Mouse (Mus musculus) spleen, adult 10 weeks (tissue): ENCODE measurements around the gene Cyp2c23. TPM values are rescaled to one million over a fixed set of nuclear protein-coding genes. Genes with fewer than 3 reads are reported as not detected.

ENCODE experiments used
- polyA plus RNA-seq: library from polyadenylated mRNA; stranded (reverse); fragments of 350-450 nt; fragmentation: Illumina TruSeq; extraction: RNeasy Lipid Tissue Mini Kit (QIAGEN cat#74804); gene quantifications from one replicate; pipeline ENCODE4 v1.2.3, GENCODE M21; 2015; ENCODE audit warnings: low replicate concordance; ENCODE audit not compliant: insufficient read depth

Cyp2c23 gene
- not detected for polyA plus RNA-seq

DNA sequence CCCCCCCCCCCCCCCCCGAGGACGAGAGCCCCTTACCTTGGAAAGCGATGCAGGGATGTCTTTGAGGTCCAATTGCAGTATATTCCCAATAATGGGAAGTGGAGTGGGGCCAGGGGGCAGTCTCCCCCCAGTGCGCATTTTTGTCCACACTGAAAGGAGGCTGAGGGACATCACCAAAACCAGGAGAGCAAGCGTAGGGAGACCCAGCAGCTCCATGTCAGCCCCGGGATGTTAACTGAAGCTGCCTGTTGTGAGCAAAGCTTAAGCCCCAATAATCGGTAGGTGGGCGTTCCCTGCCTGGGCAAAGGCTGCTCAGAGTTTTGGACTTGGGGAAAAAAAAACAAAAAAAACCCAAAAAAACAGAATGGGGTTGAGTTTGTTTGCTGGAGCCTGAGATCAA lies at the start of gene Cyp2c23:
TSS of gene Cyp2c23 (minus strand) at position 237 of the 400 bp plus-strand sequence.

DNA sequence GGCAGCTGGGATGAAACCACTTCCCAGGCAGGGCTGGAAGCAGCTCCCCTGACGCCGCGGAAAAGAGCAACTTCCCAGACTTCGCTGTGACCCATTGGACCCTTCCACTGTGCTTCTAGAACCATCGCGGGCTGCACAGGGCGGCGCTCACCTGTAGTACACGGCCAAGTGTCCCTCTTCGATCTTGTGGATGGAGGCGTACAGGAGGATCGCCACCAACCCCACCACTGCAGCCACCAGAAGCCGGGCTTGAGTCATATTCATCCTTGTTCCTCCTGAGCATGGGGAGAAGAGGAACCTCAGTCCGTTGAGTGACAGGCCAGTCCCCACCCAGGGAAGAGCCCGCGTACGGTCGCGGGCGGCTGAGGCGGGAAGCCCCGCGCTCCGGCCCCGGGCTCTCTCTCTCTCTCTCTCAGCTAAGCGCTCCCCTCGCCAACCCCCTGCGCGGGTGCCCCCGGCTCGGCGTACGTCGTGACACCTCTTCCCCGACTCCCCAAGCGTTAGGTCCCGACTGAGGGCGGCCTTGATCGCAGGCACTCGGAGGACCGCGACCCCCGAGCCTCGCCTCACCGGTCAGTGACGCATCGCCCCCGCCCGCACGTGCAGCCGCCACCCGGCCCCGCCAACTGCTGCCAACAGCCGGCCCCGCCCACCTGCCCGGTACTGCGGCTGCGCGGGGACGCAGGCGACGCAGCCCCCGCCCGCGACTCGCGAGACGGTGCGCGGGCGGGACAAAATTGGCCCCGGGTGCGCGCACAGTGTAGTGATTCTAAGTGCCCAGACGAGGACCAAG lies 40.3 kb upstream of the Cyp2c23 start, which contains the start of gene Erlin1:
TSS of gene Erlin1 (minus strand) at position 665 of the 793 bp plus-strand sequence.

GRCm38 (mm10) chr19:43986069-43986794 lies 42.8 kb downstream of the Cyp2c23 start, which contains the start of gene Cpn1:
Gene Cpn1 (minus strand): TSS chr19:43986556.

Other genes with a start within 250 kb of the Cyp2c23 start
- 0.06 TPM for gene Abcc2, start 247.0 kb downstream of the Cyp2c23 start, polyA plus RNA-seq
- gene Dnmbp, start 89.0 kb downstream of the Cyp2c23 start, polyA plus RNA-seq: 8.8 TPM
- gene Cpn1, start 42.7 kb downstream of the Cyp2c23 start, polyA plus RNA-seq: not detected
- gene Erlin1, start 40.6 kb upstream of the Cyp2c23 start, polyA plus RNA-seq: 38.1 TPM
- gene Chuk, start 78.3 kb upstream of the Cyp2c23 start, polyA plus RNA-seq: 173 TPM
- 39.6 TPM for gene Cwf19l1, start 106.7 kb upstream of the Cyp2c23 start, polyA plus RNA-seq
- gene Bloc1s2, start 117.2 kb upstream of the Cyp2c23 start, polyA plus RNA-seq: 179 TPM
- not detected for gene Pkd2l1, start 163.2 kb upstream of the Cyp2c23 start, polyA plus RNA-seq
- not detected for gene Scd3, start 174.1 kb upstream of the Cyp2c23 start, polyA plus RNA-seq